Mouse (Mus musculus): Measurements from ENCODE around the gene Chd5.

Gene Chd5

DNA sequence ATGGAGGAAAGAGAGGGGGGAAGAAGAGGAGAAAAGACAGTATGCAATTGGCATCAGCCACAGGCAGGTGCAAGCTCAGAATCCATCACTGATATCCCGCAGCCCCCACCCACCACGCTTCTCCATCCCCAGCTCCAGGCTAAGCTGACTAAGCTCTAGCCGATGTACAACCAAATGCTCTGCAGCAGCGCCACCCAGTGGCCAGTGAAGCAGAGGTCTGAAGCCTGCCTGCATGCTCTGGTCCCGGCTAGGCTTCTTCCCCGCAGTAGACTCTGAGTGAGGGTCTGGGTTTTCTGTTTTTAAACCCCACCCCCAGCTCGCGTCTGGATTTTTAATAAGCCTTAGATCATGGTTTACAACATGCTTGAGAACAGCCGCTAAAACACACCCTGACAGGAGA, 96.4 kb downstream of the Chd5 start:
- DNase-seq (ENCODE audit: low read depth, low spot score) = peak; percentile 95

DNA sequence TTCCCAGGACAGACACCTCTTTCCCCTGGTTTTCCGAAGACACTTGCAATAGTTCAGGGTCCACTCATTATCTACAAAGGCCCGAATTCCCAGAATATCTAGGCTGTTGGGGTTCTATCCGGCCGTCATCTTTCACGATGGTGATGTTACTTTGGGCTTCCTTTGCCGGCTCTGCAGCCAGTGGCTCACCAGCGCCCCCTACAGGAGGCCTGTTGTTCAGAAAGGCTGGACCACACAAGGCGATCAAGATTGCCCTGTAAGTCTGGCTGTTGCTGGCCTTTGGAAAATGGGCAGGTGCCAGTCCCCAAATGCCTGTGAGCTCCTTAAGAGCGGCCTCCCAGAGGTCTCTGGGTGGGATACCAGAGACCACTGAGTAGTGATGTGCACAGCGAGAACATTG, 96.8 kb downstream of the Chd5 start:
- DNase-seq (ENCODE audit: low read depth, low spot score) = peak; percentile 66

Measured in retina, postnatal 7 days (tissue).